Mouse (Mus musculus): ENCODE results near the gene Nfx1. TPM values are rescaled to one million over a fixed set of nuclear protein-coding genes. Genes with fewer than 3 reads are reported as not detected.

The Nfx1 gene
- total and polyA plus RNA-seq, 3 experiments: 16.9 to 19.8 (median 18.9) TPM

DNA sequence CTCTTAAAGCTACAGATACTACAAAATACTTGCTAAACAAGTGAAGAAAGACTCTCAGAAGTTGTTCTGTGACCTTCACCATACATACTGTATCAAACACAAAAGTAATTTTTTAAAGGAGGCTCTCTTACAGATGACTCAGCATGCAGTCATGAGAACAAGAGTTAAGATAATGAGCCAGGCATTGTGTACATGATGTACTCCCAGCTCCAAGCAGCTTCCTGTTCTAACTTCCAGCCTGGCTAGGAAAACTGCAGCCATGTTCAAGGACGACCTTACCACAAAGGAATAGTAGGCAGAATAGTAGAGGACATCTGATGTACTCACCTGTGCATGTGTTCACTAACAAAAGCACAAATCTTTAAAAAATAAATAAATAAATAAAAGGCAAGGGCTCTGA lies 29.6 kb downstream of the Nfx1 start:
- TF ChIP-seq POLR2A (IDR thresholded peaks at IDR 0.05; ENCODE audit: insufficient read depth, low read depth, low read length): no peak
- TF ChIP-seq EP300 (IDR thresholded peaks at IDR 0.05; ENCODE audit: insufficient read depth, low read depth, low read length): no peak
- no peak for TF ChIP-seq CTCF (IDR thresholded peaks at IDR 0.05)
- H3K9ac ChIP-seq (ENCODE audit: low read depth, low read length): no peak overlapping the region
- no peaks in the 10 kb centered on the region for H3K4me1 ChIP-seq (ENCODE audit: control insufficient read depth, insufficient read depth, low read length)
- intact Hi-C loops (cut with DNase I): no loop called here
- H3K36me3 ChIP-seq (ENCODE audit: control insufficient read depth, insufficient read depth, low read length): peaks cover 14% of the 10 kb centered on the region
- no peak overlapping the region for H3K4me3 ChIP-seq
- WGBS: 33% methylated on average over 1 of the region's 1 CpGs
- H3K27ac ChIP-seq: no peak overlapping the region
- DNase-seq: no peak
- no peaks in the 10 kb centered on the region for H3K27me3 ChIP-seq (ENCODE audit: control insufficient read depth, insufficient read depth, low read length)
- no peaks in the 10 kb centered on the region for H3K79me2 ChIP-seq (replicated peaks; ENCODE audit: control insufficient read depth, insufficient read depth, low read length)

DNA sequence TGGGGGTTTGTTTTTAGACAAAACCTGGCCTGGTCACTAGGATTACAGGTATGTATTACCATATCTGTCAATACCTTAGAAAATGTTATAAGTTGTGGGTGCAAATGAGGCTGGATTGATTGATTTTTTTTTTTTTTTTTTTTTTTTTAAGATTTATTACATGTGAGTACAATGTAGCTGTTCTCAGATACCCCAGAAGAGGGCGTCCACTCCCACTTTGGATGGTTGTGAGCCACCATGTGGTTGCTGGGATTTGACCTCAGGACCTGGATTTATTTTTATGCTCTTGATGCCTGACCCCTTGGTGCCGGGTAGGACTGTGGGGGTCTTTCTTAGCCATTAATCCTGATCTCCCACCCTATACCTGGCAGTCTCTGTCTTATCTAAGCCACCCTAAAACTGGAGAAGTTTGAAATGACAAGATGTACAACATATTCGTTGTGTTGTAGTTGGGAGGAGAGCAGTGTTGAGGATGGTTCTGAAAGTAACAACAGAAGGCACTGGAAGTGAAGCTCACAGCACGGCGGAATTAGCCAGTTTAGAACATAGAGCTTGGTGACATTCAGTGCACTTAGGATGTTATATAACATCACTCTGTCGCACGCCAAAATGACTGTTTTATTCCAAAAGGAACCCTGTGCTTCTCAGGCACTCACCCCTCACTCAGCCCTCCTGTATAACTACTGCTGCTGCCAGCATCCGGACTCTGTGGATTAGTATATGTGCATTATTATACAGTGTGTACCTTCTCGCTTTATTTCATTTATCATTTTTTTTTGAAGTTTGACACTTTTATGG lies 30.3 kb downstream of the Nfx1 start:
- no peak overlapping the region for H3K4me3 ChIP-seq
- intact Hi-C loops (cut with DNase I): no loop called here
- no peaks in the 10 kb centered on the region for H3K27me3 ChIP-seq (ENCODE audit: control insufficient read depth, insufficient read depth, low read length)
- peaks cover 14% of the 10 kb centered on the region for H3K36me3 ChIP-seq (ENCODE audit: control insufficient read depth, insufficient read depth, low read length)
- no peaks in the 10 kb centered on the region for H3K4me1 ChIP-seq (ENCODE audit: control insufficient read depth, insufficient read depth, low read length)
- DNase-seq: no peak
- H3K9ac ChIP-seq (ENCODE audit: low read depth, low read length): no peak overlapping the region
- 91% methylated on average over 9 of the region's 9 CpGs for WGBS
- no peaks in the 10 kb centered on the region for H3K79me2 ChIP-seq (replicated peaks; ENCODE audit: control insufficient read depth, insufficient read depth, low read length)
- TF ChIP-seq CTCF (IDR thresholded peaks at IDR 0.05): peak; percentile 29
- no peak for TF ChIP-seq EP300 (IDR thresholded peaks at IDR 0.05; ENCODE audit: insufficient read depth, low read depth, low read length)
- no peak for TF ChIP-seq POLR2A (IDR thresholded peaks at IDR 0.05; ENCODE audit: insufficient read depth, low read depth, low read length)
- no peak overlapping the region for H3K27ac ChIP-seq

DNA sequence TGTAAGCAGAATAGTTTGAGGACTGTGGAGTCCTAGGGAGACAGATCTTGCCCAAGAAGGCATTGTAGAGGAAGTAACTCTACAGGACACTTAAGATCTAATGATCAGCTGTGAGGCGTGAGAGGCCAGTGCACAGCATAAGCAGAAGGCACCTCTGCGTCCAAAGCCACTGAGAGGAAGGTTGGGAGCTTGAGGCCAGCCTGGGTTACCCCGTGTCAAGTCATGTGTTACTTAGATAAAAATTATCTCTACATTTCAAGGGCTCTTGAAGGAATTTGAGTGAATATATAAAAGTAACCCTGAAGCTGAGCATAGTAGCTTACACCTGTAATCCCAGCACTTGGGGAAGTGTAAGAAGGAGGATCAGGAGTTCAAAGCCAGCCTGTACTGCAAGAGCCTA lies 42.6 kb downstream of the Nfx1 start:
- WGBS: 76% methylated on average over 3 of the region's 3 CpGs
- intact Hi-C loops (cut with DNase I): no loop called here
- Histone ChIP-seq H3K79me2 (replicated peaks; ENCODE audit: control insufficient read depth, insufficient read depth, low read length) (no peaks in the 10 kb centered on the region), H3K27me3 (ENCODE audit: control insufficient read depth, insufficient read depth, low read length) (no peaks in the 10 kb centered on the region), H3K4me3 (no peak overlapping the region), H3K27ac (no peak overlapping the region), H3K9ac (ENCODE audit: low read depth, low read length) (no peak overlapping the region), H3K36me3 (ENCODE audit: control insufficient read depth, insufficient read depth, low read length) (peaks cover 7% of the 10 kb centered on the region), H3K4me1 (ENCODE audit: control insufficient read depth, insufficient read depth, low read length) (no peaks in the 10 kb centered on the region)
- DNase-seq: no peak
- TF ChIP-seq POLR2A (IDR thresholded peaks at IDR 0.05; ENCODE audit: insufficient read depth, low read depth, low read length) (no peak), EP300 (IDR thresholded peaks at IDR 0.05; ENCODE audit: insufficient read depth, low read depth, low read length) (no peak), CTCF (IDR thresholded peaks at IDR 0.05) (no peak)

DNA sequence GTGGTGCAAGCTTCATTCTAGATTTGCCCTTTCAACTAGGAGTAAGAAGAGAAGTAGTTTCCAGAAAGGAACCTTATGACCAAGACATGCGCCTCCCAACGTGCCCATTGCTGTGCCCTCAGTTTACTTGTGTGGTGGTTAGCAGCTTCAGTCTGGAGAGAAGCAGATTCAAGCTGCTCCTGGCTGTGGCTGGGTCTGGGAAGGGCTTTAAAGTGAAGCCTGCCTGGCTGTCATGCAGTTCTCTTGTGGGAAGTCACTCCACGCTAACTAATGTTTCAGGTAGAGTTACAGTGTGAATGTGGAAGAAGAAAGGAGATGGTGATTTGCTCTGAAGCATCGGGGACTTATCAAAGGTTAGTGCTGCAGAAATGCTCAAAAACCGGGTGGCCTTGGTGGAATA lies 45.1 kb downstream of the Nfx1 start:
- Histone ChIP-seq H3K27me3 (ENCODE audit: control insufficient read depth, insufficient read depth, low read length) (no peaks in the 10 kb centered on the region), H3K4me3 (no peak overlapping the region), H3K4me1 (ENCODE audit: control insufficient read depth, insufficient read depth, low read length) (no peaks in the 10 kb centered on the region), H3K27ac (no peak overlapping the region), H3K9ac (ENCODE audit: low read depth, low read length) (no peak overlapping the region), H3K36me3 (ENCODE audit: control insufficient read depth, insufficient read depth, low read length) (peaks cover 7% of the 10 kb centered on the region), H3K79me2 (replicated peaks; ENCODE audit: control insufficient read depth, insufficient read depth, low read length) (no peaks in the 10 kb centered on the region)
- intact Hi-C loops (cut with DNase I): no loop called here
- 95% methylated on average over 5 of the region's 5 CpGs for WGBS
- DNase-seq: no peak
- TF ChIP-seq EP300 (IDR thresholded peaks at IDR 0.05; ENCODE audit: insufficient read depth, low read depth, low read length) (no peak), POLR2A (IDR thresholded peaks at IDR 0.05; ENCODE audit: insufficient read depth, low read depth, low read length) (no peak), CTCF (IDR thresholded peaks at IDR 0.05) (no peak)

DNA sequence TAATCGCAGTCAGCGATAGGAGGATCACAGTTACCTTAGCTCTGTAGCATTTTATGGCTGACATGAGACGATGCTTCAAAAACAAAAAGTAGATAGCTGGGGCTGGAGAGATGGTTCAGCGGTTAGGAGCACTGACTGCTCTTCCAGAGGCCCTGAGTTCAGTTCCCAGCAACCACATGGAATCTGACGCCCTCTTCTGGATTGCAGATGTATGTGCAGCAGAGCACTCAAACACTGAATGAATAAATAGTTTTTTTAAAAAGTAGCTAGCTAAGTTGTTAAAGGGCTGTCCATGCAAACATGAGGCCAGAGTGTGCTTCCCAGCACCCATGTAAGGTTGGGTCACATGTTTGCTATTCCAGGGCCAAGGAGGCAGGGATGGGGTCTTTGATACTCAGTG lies 50.4 kb downstream of the Nfx1 start:
- no peak for DNase-seq
- 90% methylated on average over 5 of the region's 5 CpGs for WGBS
- Histone ChIP-seq H3K79me2 (replicated peaks; ENCODE audit: control insufficient read depth, insufficient read depth, low read length) (no peaks in the 10 kb centered on the region), H3K27ac (no peak overlapping the region), H3K27me3 (ENCODE audit: control insufficient read depth, insufficient read depth, low read length) (no peaks in the 10 kb centered on the region), H3K4me1 (ENCODE audit: control insufficient read depth, insufficient read depth, low read length) (no peaks in the 10 kb centered on the region), H3K9ac (ENCODE audit: low read depth, low read length) (no peak overlapping the region), H3K4me3 (no peak overlapping the region), H3K36me3 (ENCODE audit: control insufficient read depth, insufficient read depth, low read length) (no peaks in the 10 kb centered on the region)
- no peak for TF ChIP-seq EP300 (IDR thresholded peaks at IDR 0.05; ENCODE audit: insufficient read depth, low read depth, low read length)
- peak; percentile 50 for TF ChIP-seq CTCF (IDR thresholded peaks at IDR 0.05)
- intact Hi-C loops (cut with DNase I): loop anchor here (5.0 kb wide), 1 partner anchor 36 kb away; no protein-coding TSS in a partner anchor

DNA sequence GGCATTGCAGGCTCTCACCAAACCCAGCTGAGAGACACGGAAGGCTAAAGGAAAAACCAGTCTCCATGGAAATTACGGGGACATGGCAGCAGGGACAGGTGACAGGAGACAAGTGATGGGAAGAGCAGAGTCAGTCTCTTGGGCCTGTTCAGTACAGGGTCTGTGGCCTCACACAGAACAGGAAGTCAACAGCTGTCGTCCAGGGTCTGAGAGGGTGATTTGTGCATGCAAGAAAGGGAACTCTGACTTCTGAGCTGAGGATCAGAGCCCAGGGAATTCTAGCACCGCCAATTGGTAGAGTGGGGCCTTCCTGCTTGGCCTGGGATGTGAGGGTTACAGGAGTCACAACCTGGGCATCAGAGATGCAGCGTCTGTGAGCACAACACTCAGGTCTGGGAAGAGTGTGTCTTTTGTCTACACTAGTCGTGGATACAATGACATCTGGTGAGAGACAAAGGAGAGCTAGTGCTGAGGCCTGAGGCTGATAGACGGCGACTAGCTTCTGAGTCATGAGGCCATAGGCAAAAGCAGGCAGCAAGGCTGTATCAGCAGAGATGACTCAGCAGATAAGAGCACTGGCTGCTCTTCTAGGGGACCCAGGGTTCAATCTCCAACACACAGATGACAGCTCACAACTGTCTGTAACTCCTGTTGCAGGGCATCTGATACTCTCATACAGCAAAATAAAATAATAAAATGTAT lies 55.5 kb downstream of the Nfx1 start:
- no peaks in the 10 kb centered on the region for H3K27me3 ChIP-seq (ENCODE audit: control insufficient read depth, insufficient read depth, low read length)
- H3K4me1 ChIP-seq (ENCODE audit: control insufficient read depth, insufficient read depth, low read length): peaks cover 5% of the 10 kb centered on the region
- H3K79me2 ChIP-seq (replicated peaks; ENCODE audit: control insufficient read depth, insufficient read depth, low read length): no peaks in the 10 kb centered on the region
- no peak for DNase-seq
- H3K4me3 ChIP-seq: no peak overlapping the region
- no peak overlapping the region for H3K27ac ChIP-seq
- no peaks in the 10 kb centered on the region for H3K36me3 ChIP-seq (ENCODE audit: control insufficient read depth, insufficient read depth, low read length)
- intact Hi-C loops (cut with DNase I): no loop called here
- 56% methylated on average over 8 of the region's 8 CpGs for WGBS
- no peak overlapping the region for H3K9ac ChIP-seq (ENCODE audit: low read depth, low read length)
- no peak for TF ChIP-seq CTCF (IDR thresholded peaks at IDR 0.05)
- TF ChIP-seq EP300 (IDR thresholded peaks at IDR 0.05; ENCODE audit: insufficient read depth, low read depth, low read length): no peak
- TF ChIP-seq POLR2A (IDR thresholded peaks at IDR 0.05; ENCODE audit: insufficient read depth, low read depth, low read length): no peak
